Mouse (Mus musculus): ENCODE results near the gene Zfp69.

Gene Zfp69

GRCm38 (mm10) chr4:120885208-120886120, 66.0 kb downstream of the Zfp69 start:
- no peak for DNase-seq (ENCODE audit: low spot score in 2 of 2)

GRCm38 (mm10) chr4:120882002-120882625, 69.4 kb downstream of the Zfp69 start:
- no peak for DNase-seq (ENCODE audit: low spot score in 2 of 2)

- no peak for DNase-seq (ENCODE audit: low spot score in 2 of 2)
These were observed 70.6 kb downstream of the Zfp69 start for GRCm38 (mm10) chr4:120880731-120881432.

Measured in urinary bladder, postnatal 36 days (tissue).